Mouse (Mus musculus) CH12.LX (cell line): ENCODE measurements at regions not wholly inside any gene's neighbourhood (a gene's known extent, or its start where the extent isn't known, plus 50 kb on each side); places are given as distances from the start of the nearest gene placed in this dataset.

Experiments
- DNase-seq: peaks from one replicate; pipeline ENCODE4 v3.0.0-alpha.2; 2013; ENCODE audit errors: extremely low read depth
- H3K27ac ChIP-seq: 2 replicates; pipeline ENCODE4 v1.5.1; 2012; ENCODE audit warnings: low read depth, mild to moderate bottlenecking, control low read depth, moderate library complexity; ENCODE audit not compliant: insufficient read depth
- H3K27me3 ChIP-seq: replicated peaks from 2 replicates; pipeline ENCODE3; 2012; ENCODE audit warnings: inconsistent platforms
- H3K36me3 ChIP-seq, 2 experiments: replicated peaks in 1 of 2; 2 replicates each; pipeline versions ENCODE3 to v1.6.1; 2012; ENCODE audit warnings: inconsistent platforms in 1 of 2, low read length in 1 of 2, mild to moderate bottlenecking in 1 of 2, mixed read lengths in 1 of 2, moderate library complexity in 1 of 2; ENCODE audit not compliant: control insufficient read depth in 1 of 2, insufficient read depth in 1 of 2
- H3K4me1 ChIP-seq, 2 experiments: 2 replicates each; pipeline ENCODE4 v1.6.1; 2012; ENCODE audit warnings: inconsistent platforms in 1 of 2, moderate library complexity in 1 of 2; ENCODE audit not compliant: insufficient read depth in 2 of 2, control insufficient read depth in 1 of 2
- H3K4me2 ChIP-seq: 2 replicates; pipeline ENCODE4 v1.6.1; 2012; ENCODE audit warnings: low read depth, mild to moderate bottlenecking, control low read depth; ENCODE audit not compliant: poor library complexity, insufficient read depth, severe bottlenecking
- H3K4me3 ChIP-seq, 3 experiments: fragments of 150-350 bp in 1 of 3; sonication (generic) in 1 of 3; replicated peaks in 1 of 3; 2 replicates each; pipeline versions ENCODE3 to v1.5.1; 2011 to 2012; ENCODE audit warnings: low read depth in 2 of 3, low read length in 2 of 3, mild to moderate bottlenecking in 2 of 3, moderate library complexity in 2 of 3, control low read depth in 1 of 3, improper control_type of control experiment in 1 of 3, inconsistent platforms in 1 of 3, mixed read lengths in 1 of 3; ENCODE audit not compliant: poor library complexity in 1 of 3
- H3K79me2 ChIP-seq: replicated peaks from 2 replicates; pipeline ENCODE4 v1.6.1; 2012; ENCODE audit warnings: mild to moderate bottlenecking, moderate library complexity; ENCODE audit not compliant: control insufficient read depth, poor library complexity, insufficient read depth, severe bottlenecking; ENCODE audit errors: extremely low read depth
- H3K9ac ChIP-seq: 2 replicates; pipeline ENCODE4 v1.6.1; 2012; ENCODE audit warnings: low read depth, mild to moderate bottlenecking, control low read depth, moderate library complexity; ENCODE audit not compliant: insufficient read depth
- H3K9me3 ChIP-seq: replicated peaks from 2 replicates; pipeline ENCODE3; 2012; ENCODE audit warnings: low read length, inconsistent platforms, mixed read lengths
- BHLHE40 ChIP-seq: IDR thresholded peaks from 2 replicates; pipeline ENCODE4 v1.6.1; 2011; ENCODE audit warnings: mild to moderate bottlenecking, low read depth, low read length, improper control_type of control experiment
- CHD1 ChIP-seq: IDR thresholded peaks from 2 replicates; pipeline ENCODE4 v1.6.1; 2012; ENCODE audit warnings: low read depth, low read length, improper control_type of control experiment, inconsistent platforms
- CHD2 ChIP-seq: IDR thresholded peaks from 2 replicates; pipeline ENCODE4 v1.6.1; 2011; ENCODE audit warnings: low read length, improper control_type of control experiment
- E2F4 ChIP-seq: IDR thresholded peaks from 2 replicates; pipeline ENCODE4 v1.6.1; 2011; ENCODE audit warnings: low read depth, low read length, improper control_type of control experiment; ENCODE audit not compliant: insufficient replicate concordance
- ELF1 ChIP-seq: IDR thresholded peaks from 2 replicates; pipeline ENCODE4 v1.6.1; 2014; ENCODE audit warnings: low read depth, mild to moderate bottlenecking, inconsistent platforms, low read length, improper control_type of control experiment
- ETS1 ChIP-seq: conservative IDR thresholded peaks from 2 replicates; pipeline ENCODE4 v1.6.1; 2012; ENCODE audit warnings: low read depth, mild to moderate bottlenecking, inconsistent platforms, low read length, improper control_type of control experiment, moderate library complexity
- GABPA ChIP-seq: IDR thresholded peaks from 2 replicates; pipeline ENCODE4 v1.6.1; 2012; ENCODE audit warnings: low read depth, low read length, improper control_type of control experiment, inconsistent platforms; ENCODE audit not compliant: insufficient replicate concordance
- KAT2A ChIP-seq: IDR thresholded peaks from 2 replicates; pipeline ENCODE4 v1.6.1; 2012; ENCODE audit warnings: low read length, improper control_type of control experiment, inconsistent platforms; ENCODE audit not compliant: insufficient replicate concordance
- MAFK ChIP-seq: IDR thresholded peaks from 2 replicates; pipeline ENCODE4 v1.6.1; 2011; ENCODE audit warnings: low read length, improper control_type of control experiment; ENCODE audit not compliant: insufficient replicate concordance
- MAZ ChIP-seq: IDR thresholded peaks from 2 replicates; pipeline ENCODE4 v1.6.1; 2012; ENCODE audit warnings: low read depth, mild to moderate bottlenecking, inconsistent platforms, low read length, improper control_type of control experiment, moderate library complexity
- MEF2A ChIP-seq: IDR thresholded peaks from 2 replicates; pipeline ENCODE4 v1.6.1; 2014; ENCODE audit warnings: low read depth, mild to moderate bottlenecking, inconsistent platforms, low read length, improper control_type of control experiment, borderline replicate concordance
- MYC ChIP-seq: IDR thresholded peaks from 2 replicates; pipeline ENCODE4 v1.6.1; 2011; ENCODE audit warnings: low read depth, mild to moderate bottlenecking, improper control_type of control experiment, low read length
- NRF1 ChIP-seq: IDR thresholded peaks from 2 replicates; pipeline ENCODE4 v1.6.1; 2014; ENCODE audit warnings: low read depth, mild to moderate bottlenecking, inconsistent platforms, low read length, improper control_type of control experiment, moderate library complexity
- PAX5 ChIP-seq: IDR thresholded peaks from 2 replicates; pipeline ENCODE4 v1.6.1; 2012; ENCODE audit warnings: low read length, inconsistent platforms, mixed read lengths
- POLR2AphosphoS2 ChIP-seq: IDR thresholded peaks from 2 replicates; pipeline ENCODE4 v1.6.1; 2011; ENCODE audit warnings: low read depth, low read length, improper control_type of control experiment
- SIN3A ChIP-seq: IDR thresholded peaks from 2 replicates; pipeline ENCODE4 v1.6.1; 2012; ENCODE audit warnings: low read length, improper control_type of control experiment, inconsistent platforms
- TCF12 ChIP-seq: IDR thresholded peaks from 2 replicates; pipeline ENCODE4 v1.6.1; 2014; ENCODE audit warnings: low read depth, mild to moderate bottlenecking, inconsistent platforms, low read length, improper control_type of control experiment
- UBTF ChIP-seq: IDR thresholded peaks from 2 replicates; pipeline ENCODE4 v1.6.1; 2012; ENCODE audit warnings: low read depth, mild to moderate bottlenecking, inconsistent platforms, low read length, improper control_type of control experiment, moderate library complexity
- USF1 ChIP-seq: IDR thresholded peaks from 2 replicates; pipeline ENCODE4 v1.6.1; 2014; ENCODE audit warnings: low read depth, mild to moderate bottlenecking, inconsistent platforms, low read length, improper control_type of control experiment
- ZC3H11A ChIP-seq: IDR thresholded peaks from 2 replicates; pipeline ENCODE4 v1.6.1; 2012; ENCODE audit warnings: low read depth, mild to moderate bottlenecking, inconsistent platforms, low read length, improper control_type of control experiment
- ZKSCAN1 ChIP-seq: IDR thresholded peaks from 2 replicates; pipeline ENCODE4 v1.6.1; 2012; ENCODE audit warnings: low read depth, inconsistent platforms, low read length, improper control_type of control experiment, borderline replicate concordance
- ZNF384 ChIP-seq: IDR thresholded peaks from 2 replicates; pipeline ENCODE4 v1.6.1; 2012; ENCODE audit warnings: low read depth, low read length, improper control_type of control experiment, inconsistent platforms
- dilution Hi-C: fragments of 300-500 bp; cut with MboI; formaldehyde crosslinking; loops from 2 replicates; pipeline ENCODE4 v1.14.3; 2020; ENCODE audit warnings: low sequenced_read_pairs; ENCODE audit not compliant: extremely low pct_unique_long_range_greater_than_20kb, extremely low pct_ligation_motif_present
- in situ Hi-C: fragments of 300-500 bp; cut with MboI; formaldehyde crosslinking; loops from 3 replicates; pipeline ENCODE4 v1.14.3; 2019; ENCODE audit warnings: low sequenced_read_pairs, low pct_ligation_motif_present, low pct_unique_long_range_greater_than_20kb, mixed read lengths

- H3K27ac ChIP-seq = no peak overlapping the region
- TF ChIP-seq CHD2 (no peak), ETS1 (no peak), CHD1 (no peak), E2F4 (no peak), NRF1 (no peak), MYC (no peak), ELF1 (no peak), PAX5 (no peak), ZNF384 (no peak), KAT2A (no peak), USF1 (no peak), GABPA (no peak), MAFK (no peak), UBTF (no peak), ZKSCAN1 (no peak), MAZ (no peak), POLR2AphosphoS2 (no peak), BHLHE40 (no peak), MEF2A (no peak)
- no peak for DNase-seq
- no peak overlapping the region for H3K9ac ChIP-seq
- H3K27me3 ChIP-seq = no peaks in the 10 kb centered on the region
- H3K9me3 ChIP-seq = peaks cover 32% of the 10 kb centered on the region
- H3K36me3 ChIP-seq = no peaks in the 10 kb centered on the region
- H3K4me1 ChIP-seq = no peaks in the 10 kb centered on the region
- H3K4me2 ChIP-seq = no peak overlapping the region
- in situ Hi-C loops = no loop called here
- H3K4me3 ChIP-seq = no peak overlapping the region
- dilution Hi-C loops = no loop called here
- H3K79me2 ChIP-seq = no peaks in the 10 kb centered on the region
Observed at GRCm38 (mm10) chr1:42025781-42026180, 669.8 kb upstream of the Pou3f3 start.

- Histone ChIP-seq H3K4me1 (no peaks in the 10 kb centered on the region), H3K4me2 (no peak overlapping the region), H3K79me2 (no peaks in the 10 kb centered on the region), H3K9me3 (peaks cover 30% of the 10 kb centered on the region), H3K4me3 (no peak overlapping the region), H3K27ac (no peak overlapping the region), H3K27me3 (no peaks in the 10 kb centered on the region), H3K9ac (no peak overlapping the region), H3K36me3 (no peaks in the 10 kb centered on the region)
- dilution Hi-C loops (no loop called here), in situ Hi-C loops (no loop called here)
- DNase-seq = no peak
- TF ChIP-seq UBTF (no peak), CHD1 (no peak), ZC3H11A (no peak), SIN3A (no peak), TCF12 (no peak), GABPA (no peak)
- TF ChIP-seq, all 38 proteins: peak for 0
Observed at GRCm38 (mm10) chr1:42026423-42026822, 669.1 kb upstream of the Pou3f3 start.
